Mouse (Mus musculus): Measurements from ENCODE around the gene Ilkap. TPM values are rescaled to one million over a fixed set of nuclear protein-coding genes. Genes with fewer than 3 reads are reported as not detected.

The Ilkap gene
- polyA plus RNA-seq, 1 experiment, result 64.5 TPM

DNA sequence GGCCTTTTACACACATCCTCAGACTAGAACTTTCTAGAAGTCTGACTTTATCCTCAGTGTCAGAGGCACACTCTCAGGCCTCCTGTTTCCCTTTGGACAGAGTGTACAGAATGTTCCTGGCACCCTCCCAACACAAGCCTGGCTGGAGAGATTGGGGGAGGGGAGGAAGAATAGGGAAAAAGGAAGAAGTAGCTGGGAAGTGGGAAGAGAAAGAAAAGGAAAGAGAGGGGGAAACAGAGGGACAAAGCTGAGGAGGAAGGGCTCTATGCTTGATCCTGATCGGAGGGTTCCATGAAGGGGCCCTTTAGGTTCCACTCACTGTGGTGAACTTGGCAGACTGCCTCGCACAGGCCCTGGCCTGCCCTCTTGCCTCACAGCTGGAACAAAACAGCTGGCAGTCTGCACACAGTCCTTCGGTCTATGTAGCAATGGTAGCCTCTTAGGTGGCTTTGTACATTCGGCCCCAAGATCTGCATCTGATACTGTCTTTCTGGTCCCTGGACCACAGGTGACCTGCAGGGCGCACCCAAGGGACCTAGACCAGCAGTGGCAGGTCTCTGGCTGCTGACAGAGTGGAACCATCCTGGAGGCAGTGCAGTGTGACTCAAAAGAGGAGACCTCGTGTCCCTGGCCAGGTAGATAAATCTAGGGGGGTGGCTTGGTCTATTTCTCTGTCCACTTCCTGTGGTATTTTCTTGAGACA, 37.9 kb upstream of the Ilkap start:
- Histone ChIP-seq H3K27ac (ENCODE audit: insufficient read depth, low read length) (no peak overlapping the region), H3K4me3 (ENCODE audit: insufficient read depth, low read length) (no peak overlapping the region), H3K4me1 (ENCODE audit: control insufficient read depth, insufficient read depth, low read length) (peaks cover 8% of the 10 kb centered on the region)
- TF ChIP-seq POLR2A (IDR thresholded peaks at IDR 0.05; ENCODE audit: low read depth, low read length), result no peak
- no peak for TF ChIP-seq CTCF (IDR thresholded peaks at IDR 0.05; ENCODE audit: borderline replicate concordance, insufficient read depth, low read length)

GRCm38 (mm10) chr1:91435606-91436130, 37.1 kb upstream of the Ilkap start:
- H3K27ac ChIP-seq (ENCODE audit: insufficient read depth, low read length), result no peak overlapping the region
- no peak overlapping the region for H3K4me3 ChIP-seq (ENCODE audit: insufficient read depth, low read length)
- TF ChIP-seq CTCF (IDR thresholded peaks at IDR 0.05; ENCODE audit: borderline replicate concordance, insufficient read depth, low read length), result no peak
- no peak for TF ChIP-seq POLR2A (IDR thresholded peaks at IDR 0.05; ENCODE audit: low read depth, low read length)
- H3K4me1 ChIP-seq (ENCODE audit: control insufficient read depth, insufficient read depth, low read length), result peaks cover 8% of the 10 kb centered on the region

DNA sequence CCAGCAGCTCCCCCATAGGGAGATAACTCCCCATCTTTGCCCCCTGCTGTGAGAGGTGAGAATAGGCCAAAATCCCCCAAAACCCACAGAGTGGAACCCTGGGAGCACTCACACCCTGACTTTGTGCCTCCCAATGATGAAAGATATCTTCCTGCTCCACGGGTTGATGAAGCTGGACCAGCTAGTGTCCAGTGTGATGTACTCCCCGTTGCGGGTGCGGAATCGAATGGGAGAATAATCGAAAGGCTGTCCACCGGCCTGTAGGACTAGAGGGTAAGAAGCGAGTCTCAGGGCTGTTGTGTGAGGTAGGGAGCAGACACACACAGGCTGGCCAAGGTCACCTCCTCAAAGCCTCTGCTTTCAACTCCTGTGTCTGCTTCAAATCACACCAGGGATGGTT, 36.3 kb upstream of the Ilkap start:
- Histone ChIP-seq H3K4me3 (ENCODE audit: insufficient read depth, low read length) (no peak overlapping the region), H3K4me1 (ENCODE audit: control insufficient read depth, insufficient read depth, low read length) (peaks cover 8% of the 10 kb centered on the region), H3K27ac (ENCODE audit: insufficient read depth, low read length) (no peak overlapping the region)
- no peak for TF ChIP-seq CTCF (IDR thresholded peaks at IDR 0.05; ENCODE audit: borderline replicate concordance, insufficient read depth, low read length)
- TF ChIP-seq POLR2A (IDR thresholded peaks at IDR 0.05; ENCODE audit: low read depth, low read length), result no peak

DNA sequence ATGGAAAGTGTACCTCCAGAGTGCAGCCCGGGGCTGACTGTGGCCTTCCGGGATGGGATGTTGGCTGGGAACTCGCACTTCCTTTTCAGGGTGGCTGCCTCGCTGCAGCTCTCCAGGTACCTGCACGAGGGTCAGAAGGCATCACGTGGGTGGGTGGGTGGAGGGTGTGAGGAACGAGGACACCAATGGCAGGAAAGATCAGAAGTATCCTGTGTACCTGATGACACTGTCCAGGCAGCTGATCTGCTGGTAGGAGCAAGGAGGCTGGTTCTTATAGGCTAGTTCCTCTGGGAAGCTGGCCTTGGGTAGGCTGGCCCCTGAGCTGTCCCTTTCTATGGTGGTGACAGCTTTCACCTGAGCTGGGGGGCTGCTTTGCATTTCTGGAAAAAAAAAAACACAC, 32.1 kb upstream of the Ilkap start:
- H3K27ac ChIP-seq (ENCODE audit: insufficient read depth, low read length), result no peak overlapping the region
- TF ChIP-seq CTCF (IDR thresholded peaks at IDR 0.05; ENCODE audit: borderline replicate concordance, insufficient read depth, low read length) (no peak), POLR2A (IDR thresholded peaks at IDR 0.05; ENCODE audit: low read depth, low read length) (no peak)
- no peaks in the 10 kb centered on the region for H3K4me1 ChIP-seq (ENCODE audit: control insufficient read depth, insufficient read depth, low read length)
- no peak overlapping the region for H3K4me3 ChIP-seq (ENCODE audit: insufficient read depth, low read length)

DNA sequence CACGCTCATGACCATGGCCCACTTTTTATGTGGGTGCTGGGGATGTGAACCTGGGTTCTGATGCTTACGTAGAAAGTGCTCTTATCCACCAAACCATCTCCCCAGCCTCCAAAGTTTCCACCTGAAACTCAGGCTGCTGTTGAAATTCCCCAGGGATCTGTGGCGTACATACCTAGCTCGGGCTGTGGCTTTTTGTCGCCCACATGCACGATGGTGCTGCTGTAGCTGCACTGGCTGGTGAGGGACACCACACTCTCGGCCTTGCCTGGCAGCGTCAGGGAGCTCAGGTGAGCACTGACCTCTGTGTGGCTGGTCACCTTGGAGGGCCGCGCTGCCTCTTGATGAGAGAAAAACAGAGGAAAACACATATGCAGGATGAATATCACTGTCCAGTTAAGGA, 30.6 kb upstream of the Ilkap start:
- no peak for TF ChIP-seq CTCF (IDR thresholded peaks at IDR 0.05; ENCODE audit: borderline replicate concordance, insufficient read depth, low read length)
- no peak for TF ChIP-seq POLR2A (IDR thresholded peaks at IDR 0.05; ENCODE audit: low read depth, low read length)

DNA sequence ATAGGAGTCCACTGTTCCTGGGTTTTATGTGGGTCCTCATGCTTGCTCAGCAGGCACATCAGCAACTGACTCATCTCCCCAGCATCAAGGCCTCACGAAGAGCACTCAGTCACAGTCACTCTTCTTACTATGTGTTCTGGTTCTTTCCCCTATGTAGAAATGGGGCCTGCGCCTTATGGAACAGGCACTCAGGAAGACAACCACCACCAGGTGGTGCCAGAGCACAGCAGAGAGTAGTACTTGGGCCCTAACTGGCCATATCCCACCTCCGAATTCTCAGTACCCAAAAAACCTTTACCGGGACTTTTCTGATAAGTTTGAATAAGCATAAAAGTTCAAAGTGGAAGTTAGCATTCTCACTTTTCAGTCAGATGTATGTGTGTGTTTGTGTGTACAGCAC, 30.0 kb upstream of the Ilkap start:
- no peaks in the 10 kb centered on the region for H3K4me1 ChIP-seq (ENCODE audit: control insufficient read depth, insufficient read depth, low read length)
- no peak overlapping the region for H3K4me3 ChIP-seq (ENCODE audit: insufficient read depth, low read length)
- no peak for TF ChIP-seq POLR2A (IDR thresholded peaks at IDR 0.05; ENCODE audit: low read depth, low read length)
- peak; percentile 86 for TF ChIP-seq CTCF (IDR thresholded peaks at IDR 0.05; ENCODE audit: borderline replicate concordance, insufficient read depth, low read length)
- no peak overlapping the region for H3K27ac ChIP-seq (ENCODE audit: insufficient read depth, low read length)

More for the DNA sequence above, 30.6 kb upstream of the Ilkap start:
- no peak overlapping the region for H3K27ac ChIP-seq (ENCODE audit: insufficient read depth, low read length)
- no peak overlapping the region for H3K4me3 ChIP-seq (ENCODE audit: insufficient read depth, low read length)
- H3K4me1 ChIP-seq (ENCODE audit: control insufficient read depth, insufficient read depth, low read length), result no peaks in the 10 kb centered on the region

DNA sequence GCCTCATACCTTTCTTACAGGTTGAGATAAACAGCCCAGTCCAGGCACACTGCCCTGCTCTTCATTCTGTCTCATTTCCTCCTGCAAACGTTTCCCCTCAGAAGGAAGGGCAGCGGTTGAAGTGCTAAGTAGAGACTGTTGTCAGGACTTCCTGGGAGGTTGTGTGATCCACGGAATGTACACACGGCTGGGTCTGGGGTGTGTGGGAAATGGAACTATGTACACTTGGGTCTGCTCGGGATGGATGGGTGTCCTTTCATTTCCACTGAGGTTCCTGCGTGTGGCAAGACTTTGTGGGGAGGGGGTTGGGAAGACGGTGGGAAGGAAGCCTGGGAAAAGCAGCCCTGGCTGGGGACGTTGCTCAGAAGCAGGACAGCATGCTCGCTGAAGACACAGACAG, 27.8 kb upstream of the Ilkap start:
- no peaks in the 10 kb centered on the region for H3K4me1 ChIP-seq (ENCODE audit: control insufficient read depth, insufficient read depth, low read length)
- TF ChIP-seq CTCF (IDR thresholded peaks at IDR 0.05; ENCODE audit: borderline replicate concordance, insufficient read depth, low read length) (no peak), POLR2A (IDR thresholded peaks at IDR 0.05; ENCODE audit: low read depth, low read length) (no peak)
- no peak overlapping the region for H3K4me3 ChIP-seq (ENCODE audit: insufficient read depth, low read length)
- no peak overlapping the region for H3K27ac ChIP-seq (ENCODE audit: insufficient read depth, low read length)

- Histone ChIP-seq H3K4me3 (ENCODE audit: insufficient read depth, low read length) (no peak overlapping the region), H3K4me1 (ENCODE audit: control insufficient read depth, insufficient read depth, low read length) (no peaks in the 10 kb centered on the region), H3K27ac (ENCODE audit: insufficient read depth, low read length) (no peak overlapping the region)
- no peak for TF ChIP-seq CTCF (IDR thresholded peaks at IDR 0.05; ENCODE audit: borderline replicate concordance, insufficient read depth, low read length)
- no peak for TF ChIP-seq POLR2A (IDR thresholded peaks at IDR 0.05; ENCODE audit: low read depth, low read length)
Measured at GRCm38 (mm10) chr1:91420601-91421065, 22.0 kb upstream of the Ilkap start.

GRCm38 (mm10) chr1:91419862-91420600, 21.4 kb upstream of the Ilkap start:
- H3K4me3 ChIP-seq (ENCODE audit: insufficient read depth, low read length), result no peak overlapping the region

GRCm38 (mm10) chr1:91417991-91418390, 19.4 kb upstream of the Ilkap start:
- no peak overlapping the region for H3K4me3 ChIP-seq (ENCODE audit: insufficient read depth, low read length)
- no peak overlapping the region for H3K27ac ChIP-seq (ENCODE audit: insufficient read depth, low read length)
- no peaks in the 10 kb centered on the region for H3K4me1 ChIP-seq (ENCODE audit: control insufficient read depth, insufficient read depth, low read length)
- TF ChIP-seq CTCF (IDR thresholded peaks at IDR 0.05; ENCODE audit: borderline replicate concordance, insufficient read depth, low read length), result no peak
- no peak for TF ChIP-seq POLR2A (IDR thresholded peaks at IDR 0.05; ENCODE audit: low read depth, low read length)

More at GRCm38 (mm10) chr1:91419862-91420600, 21.4 kb upstream of the Ilkap start:
- Histone ChIP-seq H3K27ac (ENCODE audit: insufficient read depth, low read length) (no peak overlapping the region), H3K4me1 (ENCODE audit: control insufficient read depth, insufficient read depth, low read length) (no peaks in the 10 kb centered on the region)
- TF ChIP-seq CTCF (IDR thresholded peaks at IDR 0.05; ENCODE audit: borderline replicate concordance, insufficient read depth, low read length) (no peak), POLR2A (IDR thresholded peaks at IDR 0.05; ENCODE audit: low read depth, low read length) (no peak)

Data from embryonic fibroblast, embryonic 13.5 days (primary cell).